Mouse (Mus musculus): ENCODE data around the gene Elavl1.
"Not testable (repeated sequence)": the region's sequence is repeated elsewhere in the genome, so short reads cannot be mapped to it uniquely, and the experiment has no call there.

Elavl1 gene

GRCm38 (mm10) chr8:4258678-4259077 lies 66.5 kb downstream of the Elavl1 start:
- peak; percentile 60 to 62 for DNase-seq (ENCODE audit: low spot score in 2 of 2)

DNA sequence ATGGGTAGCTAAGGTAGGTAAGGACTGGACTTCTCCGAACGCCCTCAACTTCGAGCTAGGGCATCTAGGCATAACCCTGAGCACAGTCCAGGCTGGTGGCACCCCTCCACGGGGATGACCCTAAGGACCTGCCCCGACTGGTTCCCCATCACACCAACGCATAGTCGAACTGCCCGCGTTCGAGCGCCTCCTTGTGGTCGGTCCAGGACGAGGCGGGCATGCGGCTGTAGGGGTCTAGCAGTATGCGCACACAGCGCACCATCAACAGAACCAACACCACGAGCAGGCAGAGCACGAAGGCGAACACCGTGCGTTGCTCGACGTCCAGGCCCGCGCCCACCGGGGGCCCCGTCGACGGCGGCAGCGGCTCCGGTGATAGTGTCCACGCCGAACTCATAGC lies 67.0 kb downstream of the Elavl1 start:
- peak; percentile 77 to 89 for DNase-seq (ENCODE audit: low spot score in 2 of 2)

GRCm38 (mm10) chr8:4257350-4257749 lies 67.9 kb downstream of the Elavl1 start:
- DNase-seq (ENCODE audit: low spot score in 2 of 2) = no peak

DNA sequence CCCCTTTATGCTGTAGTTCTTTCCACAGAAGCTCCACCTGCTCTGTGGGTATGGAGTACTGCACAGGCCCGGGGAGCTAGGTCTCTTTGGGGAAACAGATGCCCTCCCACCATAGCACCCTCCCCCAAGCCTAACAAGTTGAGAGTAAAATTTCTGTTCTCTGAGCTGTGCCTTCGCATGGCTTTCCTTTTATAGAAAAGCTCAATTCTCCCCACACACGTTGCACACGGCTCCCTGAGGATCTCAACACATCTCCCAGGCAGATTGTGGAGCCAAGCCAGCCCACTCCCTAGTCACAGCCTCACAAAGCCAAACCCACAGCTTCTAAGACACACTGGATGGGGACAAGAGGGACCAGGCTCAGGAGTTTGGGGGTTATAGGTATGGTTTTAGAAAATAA lies 68.3 kb downstream of the Elavl1 start:
- DNase-seq (ENCODE audit: low spot score in 2 of 2) = no peak

GRCm38 (mm10) chr8:4255471-4255870 lies 69.7 kb downstream of the Elavl1 start:
- not testable (repeated sequence) for DNase-seq (ENCODE audit: low spot score in 2 of 2)

DNA sequence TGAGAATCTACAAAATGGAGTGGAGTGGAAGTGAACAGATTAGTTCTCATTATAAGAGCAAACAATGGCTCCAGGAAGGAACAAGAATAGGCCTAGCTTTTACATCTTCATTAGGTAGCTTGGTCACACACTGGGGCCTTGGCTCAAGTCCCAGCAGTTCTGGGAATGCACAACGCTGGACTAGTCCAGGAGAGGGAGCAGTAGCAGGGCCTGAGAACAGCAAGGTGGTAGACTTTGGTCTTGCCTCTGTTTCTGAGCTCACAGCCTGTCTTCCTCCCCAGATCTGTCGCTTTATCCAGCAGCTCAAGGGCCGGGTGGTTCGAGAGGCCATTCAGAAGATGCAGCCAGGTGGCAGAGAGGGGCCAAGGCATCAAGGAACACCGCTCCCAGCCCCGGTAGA lies 71.2 kb downstream of the Elavl1 start:
- no peak for DNase-seq (ENCODE audit: low spot score in 2 of 2)

DNA sequence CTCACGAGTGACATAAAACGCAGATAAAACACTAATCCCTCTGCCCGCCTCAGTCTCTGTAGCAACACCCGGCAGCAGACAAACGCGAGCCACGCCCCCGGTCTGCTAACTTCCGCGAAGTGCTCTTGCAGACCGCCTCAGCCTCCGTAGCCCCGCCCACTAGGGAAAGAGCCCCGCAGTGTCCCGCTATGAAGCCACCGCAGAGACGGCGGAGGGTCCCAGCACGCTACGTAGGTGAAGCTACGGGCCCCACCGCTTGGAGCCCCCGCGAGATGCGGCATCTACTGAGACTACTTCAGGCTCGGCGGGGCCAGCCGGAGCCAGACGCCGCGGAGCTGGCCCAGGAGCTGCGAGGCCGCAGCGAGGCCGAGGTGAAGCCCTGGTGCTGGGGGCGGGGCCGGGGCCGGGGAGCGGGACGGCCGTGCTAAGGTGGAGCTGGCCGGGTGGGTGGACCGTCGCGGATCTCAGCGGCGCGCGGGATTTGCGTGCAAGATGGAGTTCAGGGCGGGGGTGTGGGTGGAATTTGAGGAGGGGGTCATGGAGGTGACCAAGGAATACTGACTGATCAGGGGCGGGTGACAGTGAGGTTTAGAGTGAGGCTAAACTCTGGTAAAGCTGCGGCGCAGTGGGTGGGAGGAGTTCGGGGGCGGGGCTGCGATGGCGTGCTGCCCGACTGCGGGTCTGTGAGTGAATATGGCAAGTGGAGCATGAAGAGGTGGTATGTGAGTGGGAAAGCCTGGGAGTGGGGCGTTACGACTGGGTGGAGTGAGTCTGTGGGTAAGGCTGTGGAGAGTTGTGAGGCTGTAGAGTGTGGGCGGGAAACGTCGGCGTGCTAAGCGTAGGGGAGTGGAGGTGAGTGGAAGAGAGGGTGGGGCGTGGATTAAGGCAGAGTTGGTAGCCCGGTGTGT lies 72.0 kb downstream of the Elavl1 start, which contains the start of gene Snapc2:
Snapc2 (plus strand) TSS at position 147 of the 908 bp plus-strand sequence.
- peak; percentile 97 to 99 for DNase-seq (ENCODE audit: low spot score in 2 of 2)

GRCm38 (mm10) chr8:4252116-4252760 lies 73.0 kb downstream of the Elavl1 start:
- DNase-seq (ENCODE audit: low spot score in 2 of 2) = no peak

DNA sequence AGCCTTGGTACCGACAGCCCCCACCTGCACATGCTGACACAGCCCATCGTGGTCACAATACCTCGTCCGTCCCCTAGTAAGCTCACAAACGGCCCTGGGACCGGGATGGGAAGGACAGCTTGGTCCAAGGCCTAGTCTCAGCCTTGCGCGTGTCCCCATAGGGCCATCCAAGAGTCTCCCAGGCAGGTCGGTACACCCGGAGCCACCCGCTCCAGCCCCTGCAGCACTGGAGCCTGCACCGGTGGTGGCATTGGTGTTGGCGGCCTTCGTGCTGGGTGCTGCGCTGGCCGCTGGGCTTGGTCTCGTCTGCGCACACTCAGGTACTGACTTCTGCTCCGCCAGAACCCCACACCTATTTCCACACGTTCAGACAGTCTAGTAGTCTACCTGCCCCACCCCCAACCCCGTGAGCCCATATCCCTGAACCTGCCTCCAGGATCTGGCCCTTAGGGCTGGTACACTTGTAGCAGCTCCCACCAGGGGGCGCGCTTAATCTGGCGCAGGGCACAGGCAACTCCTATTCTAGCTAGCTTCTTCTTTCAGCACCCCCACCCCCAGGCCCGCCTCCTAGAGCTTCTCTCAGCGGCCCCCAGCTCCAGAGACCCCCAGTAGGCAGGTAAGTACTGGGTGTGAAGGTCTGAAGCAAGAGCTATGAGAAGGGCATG lies 74.8 kb downstream of the Elavl1 start:
- peak; percentile 81 to 92 for DNase-seq (ENCODE audit: low spot score in 2 of 2)

GRCm38 (mm10) chr8:4249213-4249612 lies 76.0 kb downstream of the Elavl1 start:
- no peak for DNase-seq (ENCODE audit: low spot score in 2 of 2)

- DNase-seq (ENCODE audit: low spot score in 2 of 2) = no peak
Observed at GRCm38 (mm10) chr8:4247951-4248540, 77.2 kb downstream of the Elavl1 start, which contains the start of gene Tgfbr3l. TSS of gene Tgfbr3l (plus strand) at chr8:4248214.

- no peak for DNase-seq (ENCODE audit: low spot score in 2 of 2)
Observed at GRCm38 (mm10) chr8:4247241-4247640, 78.0 kb downstream of the Elavl1 start.

DNA sequence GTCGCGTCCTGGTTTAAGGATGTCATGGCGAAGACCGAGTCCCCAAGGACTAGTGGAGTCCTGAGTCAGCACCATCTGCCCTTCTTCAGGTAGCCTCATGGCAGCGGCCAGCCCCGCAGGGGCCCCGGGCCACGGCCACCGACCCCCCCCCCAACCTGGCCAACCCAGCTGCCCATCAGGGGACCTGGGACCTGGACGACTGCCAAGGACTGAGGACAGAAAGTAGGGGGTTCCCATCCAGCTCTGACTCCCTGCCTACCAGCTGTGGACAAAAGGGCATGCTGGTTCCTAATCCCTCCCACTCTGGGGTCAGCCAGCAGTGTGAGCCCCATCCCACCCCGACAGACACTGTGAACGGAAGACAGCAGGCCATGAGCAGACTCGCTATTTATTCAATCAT lies 79.5 kb downstream of the Elavl1 start:
- no peak for DNase-seq (ENCODE audit: low spot score in 2 of 2)

DNA sequence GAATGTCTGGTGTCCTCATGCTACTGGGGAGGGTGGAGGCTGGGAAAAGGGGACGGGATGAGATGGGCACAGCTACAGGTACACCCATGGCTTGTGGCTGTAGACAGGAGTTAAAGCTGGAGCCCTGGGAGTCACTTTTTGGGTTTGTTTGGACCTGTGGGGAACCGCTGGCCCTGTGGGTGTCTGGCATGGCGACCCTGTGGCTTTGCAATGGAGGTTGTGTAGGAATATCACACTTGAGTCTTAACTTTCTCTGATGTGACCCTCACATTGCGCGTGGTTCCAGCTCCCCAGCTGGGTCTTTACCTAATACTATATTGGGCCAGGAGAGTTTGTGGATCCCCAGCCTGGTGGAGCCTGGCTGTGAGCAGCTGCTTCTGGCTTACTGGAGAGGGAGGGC lies 80.2 kb downstream of the Elavl1 start:
- no peak for DNase-seq (ENCODE audit: low spot score in 2 of 2)

DNA sequence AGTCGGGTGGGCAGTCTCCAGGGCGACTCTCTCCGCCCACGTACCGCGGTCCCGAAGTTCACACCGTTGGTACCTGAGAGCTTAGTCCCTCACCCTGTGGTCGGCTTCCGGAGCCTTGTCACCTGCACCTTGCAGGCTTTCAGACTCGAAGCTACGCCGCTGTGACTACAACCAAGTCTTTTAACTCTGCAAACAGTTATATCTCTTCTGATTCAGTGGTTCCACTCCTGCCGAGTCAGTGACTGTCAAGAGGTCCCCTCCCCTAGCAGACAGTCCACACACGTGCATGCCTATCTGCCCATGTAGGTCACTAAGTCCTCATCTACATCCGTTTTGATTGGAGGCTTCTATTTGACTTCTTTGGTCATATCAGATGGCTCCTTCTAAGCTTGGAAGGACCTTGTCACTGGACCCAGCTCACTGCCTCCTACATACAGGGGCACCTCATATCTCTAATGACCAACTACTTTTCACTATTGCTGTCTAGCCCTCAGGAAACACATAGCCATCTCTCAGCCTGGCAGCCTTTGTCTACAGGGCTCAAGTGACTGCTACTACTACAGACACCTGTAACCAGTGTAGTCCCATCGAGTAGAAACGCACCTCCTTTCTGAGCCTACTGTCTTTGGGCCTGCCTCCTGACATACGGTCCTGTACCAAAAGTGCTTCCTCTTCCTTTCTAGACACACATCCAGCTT lies 85.9 kb downstream of the Elavl1 start:
- DNase-seq (ENCODE audit: low spot score in 2 of 2) = no peak

- peak; percentile 96 to 99 for DNase-seq (ENCODE audit: low spot score in 2 of 2)
Observed at GRCm38 (mm10) chr8:4238434-4239192, 86.6 kb downstream of the Elavl1 start, which contains the start of the genes Map2k7 and Gm49320. TSS of gene Map2k7 (plus strand) at chr8:4238740. TSS of gene Gm49320 (plus strand) at chr8:4238865.

DNA sequence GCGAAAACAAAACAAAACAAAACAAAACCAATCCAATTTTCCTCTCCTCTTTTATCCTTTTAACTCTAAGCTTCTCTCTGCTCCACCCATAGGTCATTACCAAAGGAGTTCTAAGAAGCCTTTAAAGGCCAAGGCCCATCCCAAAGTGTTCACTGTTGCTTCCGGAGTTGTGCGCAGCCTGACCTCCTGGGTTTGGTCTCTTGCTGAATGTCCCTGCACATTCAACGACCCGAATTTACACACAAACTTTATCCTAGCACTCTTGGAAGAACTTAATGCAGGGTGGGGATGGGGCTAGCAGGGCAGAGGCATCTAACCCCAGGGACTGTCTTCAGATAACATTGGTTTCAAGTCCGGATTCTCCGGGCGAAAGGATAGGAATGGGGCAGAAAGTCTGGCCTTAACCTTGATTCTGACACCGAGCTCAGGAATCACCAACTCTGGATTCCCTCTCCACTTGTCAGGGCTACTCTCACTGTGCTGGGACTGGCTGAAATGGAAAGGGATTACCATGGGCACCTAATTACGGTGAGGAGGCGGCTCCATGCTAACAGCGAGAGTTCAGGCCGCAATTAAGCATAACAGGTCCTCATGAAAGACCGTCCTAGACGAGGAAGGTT lies 87.3 kb downstream of the Elavl1 start:
- no peak for DNase-seq (ENCODE audit: low spot score in 2 of 2)
